Mouse (Mus musculus) CD8-positive naive resting alpha-beta T cell, adult 57 days (primary cell): ENCODE measurements around the gene Lhpp. TPM values are rescaled to one million over a fixed set of nuclear protein-coding genes. Genes with fewer than 3 reads are reported as not detected.

Experiments
- total RNA-seq: library from RNA; stranded (reverse); gene quantifications from one replicate; pipeline ENCODE4 v1.2.4, GENCODE M21; 2023

Lhpp gene
- total RNA-seq = 1.8 TPM

DNA sequence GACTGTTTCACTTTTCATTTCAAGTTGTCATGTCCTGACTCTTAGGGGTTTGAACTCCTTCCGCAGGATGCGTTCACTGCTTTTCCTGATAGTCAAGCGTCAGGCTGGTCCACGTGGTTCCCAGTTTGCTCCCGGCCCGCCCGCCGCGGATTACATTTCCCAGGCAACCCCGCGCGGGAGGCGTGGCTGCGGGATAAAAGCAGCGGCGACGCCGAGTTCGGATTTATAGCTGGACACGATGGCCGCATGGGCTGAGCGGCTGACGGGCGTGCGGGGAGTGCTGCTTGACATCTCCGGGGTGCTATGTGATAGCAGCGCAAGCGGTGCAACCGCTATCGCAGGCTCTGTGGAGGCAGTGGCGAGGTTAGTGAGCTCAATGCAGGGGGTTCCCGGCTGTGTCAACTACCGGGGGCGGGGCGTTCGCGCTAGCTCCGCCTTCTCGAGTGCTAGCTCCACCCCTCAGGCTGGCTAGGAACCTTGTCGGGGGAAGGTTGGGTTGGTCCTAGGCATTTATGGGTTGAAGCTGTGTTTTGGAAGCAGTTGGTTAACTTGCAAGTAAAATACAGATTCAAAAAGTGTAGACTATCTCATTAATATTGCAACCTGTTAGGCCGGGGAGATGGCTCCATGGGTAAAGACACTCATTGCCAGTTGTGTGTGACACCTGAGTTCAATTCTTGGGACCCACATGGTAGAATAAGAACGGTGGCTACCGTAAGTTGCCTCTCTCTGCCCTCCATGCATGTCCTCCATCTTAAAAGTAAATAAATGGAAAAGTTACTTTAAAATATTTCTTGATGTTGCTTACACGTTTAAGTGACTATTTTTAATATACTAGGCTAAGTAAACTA is at the start of gene Lhpp:
Lhpp (plus strand) TSS at position 171 of the 851 bp plus-strand sequence.

DNA sequence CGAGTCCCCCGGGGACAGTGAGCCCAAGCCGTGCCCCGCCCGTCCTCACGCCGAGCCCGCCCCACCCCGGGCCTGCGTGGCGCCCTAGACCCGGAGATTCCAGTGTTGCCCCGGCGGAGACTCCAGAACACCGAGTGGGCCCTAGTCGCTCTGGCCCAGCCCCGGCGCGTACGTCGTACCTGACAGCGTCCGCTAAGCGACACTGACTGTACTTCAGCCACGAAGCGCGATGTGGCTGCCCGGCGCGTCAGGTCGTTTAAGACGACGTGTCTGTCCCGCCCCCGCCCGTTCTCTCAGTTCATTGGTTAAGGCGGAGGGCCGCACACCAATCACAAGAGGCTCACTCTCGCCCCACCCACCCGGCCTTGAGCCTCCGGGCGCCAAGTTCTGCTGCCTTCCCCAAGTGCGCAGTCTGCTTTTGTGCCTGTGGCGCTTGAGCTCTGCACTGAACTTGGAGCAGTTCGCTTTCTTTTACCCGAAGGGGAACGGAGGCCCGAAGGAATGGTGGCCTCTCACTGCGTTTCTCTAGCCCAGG is 34.3 kb upstream of the Lhpp start, which contains the start of gene Oat:
Oat (minus strand) TSS at position 283 of the 535 bp plus-strand sequence.

DNA sequence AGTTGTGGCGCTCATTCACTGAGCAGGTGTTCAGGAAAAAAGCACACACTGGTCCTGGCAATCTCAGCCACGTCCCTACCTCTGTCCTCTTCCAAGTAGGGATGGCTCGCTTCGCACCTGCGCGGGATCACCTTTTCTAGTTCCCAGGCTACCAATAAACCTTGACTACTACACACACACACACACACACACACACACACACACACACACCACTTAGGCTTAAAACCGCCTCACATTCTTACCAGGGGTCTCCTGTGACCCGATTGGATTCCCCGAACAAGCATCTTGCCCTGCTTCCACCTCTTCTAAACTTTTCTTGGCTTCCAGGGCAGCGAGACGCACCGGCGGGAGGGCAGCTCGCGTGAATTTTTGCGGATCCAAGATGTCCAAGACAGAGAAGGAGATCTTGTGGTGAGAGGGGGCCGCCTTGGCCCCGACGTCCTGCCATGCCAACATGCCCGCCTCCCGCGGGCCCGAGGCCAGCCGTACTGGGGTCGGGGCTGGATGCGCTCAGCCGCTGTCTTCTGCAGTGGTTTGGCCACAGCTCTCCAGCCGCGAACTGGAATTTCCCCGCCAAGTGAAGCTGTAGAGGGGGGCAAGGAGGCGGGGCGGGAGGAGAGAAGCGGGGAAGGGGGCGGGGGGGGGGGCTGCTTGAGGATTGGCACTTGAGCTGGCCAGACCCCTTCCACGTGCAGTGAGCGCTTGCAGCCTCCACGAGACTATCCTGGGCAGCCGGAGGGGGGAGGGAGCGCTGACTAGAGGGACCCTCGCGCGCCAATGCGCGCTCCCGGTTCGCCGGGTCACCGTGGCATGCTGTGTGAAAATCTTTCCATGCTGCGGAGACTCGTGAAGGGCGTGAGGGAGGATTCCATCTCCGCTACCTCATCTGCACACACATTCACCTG is 11.1 kb upstream of the Lhpp start, which contains the start of gene Nkx1-2:
Nkx1-2 (minus strand) TSS at position 567 of the 905 bp plus-strand sequence.

Other genes starting within 250 kb of the Lhpp start
- 72.5 TPM for gene Oat, start 34.2 kb upstream of the Lhpp start, total RNA-seq
- not detected for gene Nkx1-2, start 11.0 kb upstream of the Lhpp start, total RNA-seq
- gene Fam53b, start 203.2 kb downstream of the Lhpp start, total RNA-seq = 111 TPM
- 34.7 TPM for gene Eef1akmt2, start 242.0 kb downstream of the Lhpp start, total RNA-seq
- gene Abraxas2, start 248.6 kb downstream of the Lhpp start, total RNA-seq = 31.1 TPM